Mouse (Mus musculus): ENCODE results near the gene Flot2.

DNA sequence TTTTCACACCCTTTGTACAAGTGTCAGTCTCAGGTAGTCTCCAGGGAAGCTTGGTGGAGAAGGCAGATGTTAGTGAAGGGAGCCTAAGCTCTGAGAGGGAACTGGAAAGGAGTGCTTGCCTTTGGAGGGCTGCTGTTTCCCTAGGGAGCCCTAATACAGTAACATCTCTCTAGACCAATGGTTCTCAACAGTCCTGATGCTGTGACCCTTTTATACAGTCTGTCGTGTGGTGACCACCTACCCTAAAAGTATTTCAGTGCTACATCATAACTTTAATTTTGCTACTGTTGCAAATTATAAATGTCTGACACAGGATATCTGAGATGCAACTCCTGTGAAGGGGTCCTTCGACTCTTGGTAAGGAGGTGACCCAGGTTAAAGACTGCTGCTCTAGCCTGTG is 7.1 kb upstream of the Flot2 start:
- TF ChIP-seq CTCF (IDR thresholded peaks at IDR 0.05; ENCODE audit: low read depth): no peak
- no peak for TF ChIP-seq EP300 (IDR thresholded peaks at IDR 0.05; ENCODE audit: low read depth)
